Mouse (Mus musculus): ENCODE measurements at regions not wholly inside any gene's neighbourhood (a gene's known extent, or its start where the extent isn't known, plus 50 kb on each side); places are given as distances from the start of the nearest gene placed in this dataset.
A peak's percentile ranks its signal among the peaks of the same experiment; 100 is the strongest.

GRCm38 (mm10) chr17:45341573-45341972 lies 92.0 kb downstream of the Cdc5l start:
- DNase-seq (ENCODE audit: low spot score in 2 of 2): no peak

DNA sequence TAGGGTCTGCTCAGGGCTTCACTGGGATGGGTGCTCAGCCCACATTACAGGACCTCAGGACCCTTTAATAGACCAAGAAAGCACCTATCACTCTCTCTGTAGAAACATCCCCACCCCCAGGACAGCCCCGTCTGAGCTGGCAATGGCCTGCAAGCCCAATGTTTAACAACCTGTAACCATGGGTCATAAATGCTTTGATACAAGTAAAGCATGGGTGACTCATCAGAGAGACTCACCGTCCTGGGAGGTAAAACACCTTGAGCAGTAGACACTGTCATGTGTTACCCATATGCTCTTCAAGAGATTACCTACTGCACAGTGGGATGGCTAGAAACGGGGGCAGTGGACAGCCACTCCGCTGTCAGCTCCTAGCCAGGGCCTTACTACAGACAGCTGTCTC lies 92.7 kb downstream of the Cdc5l start:
- DNase-seq (ENCODE audit: low spot score in 2 of 2): no peak

DNA sequence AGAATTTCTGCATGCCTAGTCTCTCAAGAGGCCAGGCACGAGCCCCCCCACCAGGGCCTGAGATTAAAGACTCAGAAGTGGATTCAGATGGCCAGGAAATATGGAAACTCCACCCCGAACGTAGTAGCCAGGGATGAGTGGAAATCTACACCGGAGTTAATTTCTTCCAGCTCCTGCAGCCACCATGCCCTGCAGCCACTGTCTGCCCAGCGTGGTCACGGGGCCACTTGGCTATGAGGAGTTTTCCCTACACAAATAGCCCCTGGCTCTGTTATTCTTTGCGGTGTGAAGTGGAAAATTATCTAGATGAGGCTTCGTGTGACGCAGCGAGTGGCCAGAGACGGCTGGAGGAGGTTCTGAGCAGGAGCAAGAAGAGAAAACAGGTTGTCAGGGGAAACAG lies 94.3 kb downstream of the Cdc5l start:
- no peak for DNase-seq (ENCODE audit: low spot score in 2 of 2)

GRCm38 (mm10) chr17:45338086-45338485 lies 95.5 kb downstream of the Cdc5l start:
- no peak for DNase-seq (ENCODE audit: low spot score in 2 of 2)

DNA sequence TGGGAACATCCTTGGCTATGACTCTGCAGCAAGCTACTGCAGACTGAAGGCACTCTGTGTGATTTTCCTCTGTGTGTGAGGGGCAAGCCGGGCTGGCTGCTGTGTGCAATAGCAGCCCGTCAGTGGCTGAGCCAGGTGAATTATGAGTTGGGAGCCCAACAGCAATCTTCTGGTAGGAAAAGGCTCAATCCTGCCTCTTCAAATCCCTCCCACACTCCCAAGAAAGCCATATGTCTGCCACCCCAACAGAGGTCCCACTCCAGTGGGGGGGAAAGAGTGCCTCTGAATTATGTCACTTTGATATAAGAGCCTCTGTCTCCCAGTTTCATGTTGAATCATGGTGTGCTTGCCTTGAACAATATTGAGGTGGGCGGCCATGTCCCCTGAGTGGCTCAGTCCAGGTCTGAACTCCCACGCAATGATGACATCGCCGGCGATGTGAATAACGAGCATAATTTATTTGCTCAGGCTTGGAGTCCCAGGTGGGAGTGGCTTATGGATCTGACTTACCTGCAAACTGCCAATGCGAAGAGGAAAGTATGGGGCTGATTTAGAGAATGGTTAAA lies 97.9 kb downstream of the Cdc5l start:
- no peak for DNase-seq (ENCODE audit: low spot score in 2 of 2)

GRCm38 (mm10) chr17:45334732-45335381 lies 98.7 kb downstream of the Cdc5l start:
- DNase-seq (ENCODE audit: low spot score in 2 of 2): no peak

GRCm38 (mm10) chr17:45332321-45332720 lies 101.2 kb downstream of the Cdc5l start:
- DNase-seq (ENCODE audit: low spot score in 2 of 2): no peak

GRCm38 (mm10) chr17:45329241-45329640 lies 104.3 kb downstream of the Cdc5l start:
- DNase-seq (ENCODE audit: low spot score in 2 of 2): no peak

- DNase-seq (ENCODE audit: low spot score in 2 of 2): no peak
These were observed 106.8 kb downstream of the Cdc5l start for GRCm38 (mm10) chr17:45326726-45327125.

GRCm38 (mm10) chr17:45326173-45326572 lies 107.4 kb downstream of the Cdc5l start:
- no peak for DNase-seq (ENCODE audit: low spot score in 2 of 2)

- DNase-seq (ENCODE audit: low spot score in 2 of 2): no peak
These were observed 110.7 kb downstream of the Cdc5l start for GRCm38 (mm10) chr17:45322842-45323241.

GRCm38 (mm10) chr17:45320074-45320473 lies 113.5 kb downstream of the Cdc5l start:
- no peak for DNase-seq (ENCODE audit: low spot score in 2 of 2)

DNA sequence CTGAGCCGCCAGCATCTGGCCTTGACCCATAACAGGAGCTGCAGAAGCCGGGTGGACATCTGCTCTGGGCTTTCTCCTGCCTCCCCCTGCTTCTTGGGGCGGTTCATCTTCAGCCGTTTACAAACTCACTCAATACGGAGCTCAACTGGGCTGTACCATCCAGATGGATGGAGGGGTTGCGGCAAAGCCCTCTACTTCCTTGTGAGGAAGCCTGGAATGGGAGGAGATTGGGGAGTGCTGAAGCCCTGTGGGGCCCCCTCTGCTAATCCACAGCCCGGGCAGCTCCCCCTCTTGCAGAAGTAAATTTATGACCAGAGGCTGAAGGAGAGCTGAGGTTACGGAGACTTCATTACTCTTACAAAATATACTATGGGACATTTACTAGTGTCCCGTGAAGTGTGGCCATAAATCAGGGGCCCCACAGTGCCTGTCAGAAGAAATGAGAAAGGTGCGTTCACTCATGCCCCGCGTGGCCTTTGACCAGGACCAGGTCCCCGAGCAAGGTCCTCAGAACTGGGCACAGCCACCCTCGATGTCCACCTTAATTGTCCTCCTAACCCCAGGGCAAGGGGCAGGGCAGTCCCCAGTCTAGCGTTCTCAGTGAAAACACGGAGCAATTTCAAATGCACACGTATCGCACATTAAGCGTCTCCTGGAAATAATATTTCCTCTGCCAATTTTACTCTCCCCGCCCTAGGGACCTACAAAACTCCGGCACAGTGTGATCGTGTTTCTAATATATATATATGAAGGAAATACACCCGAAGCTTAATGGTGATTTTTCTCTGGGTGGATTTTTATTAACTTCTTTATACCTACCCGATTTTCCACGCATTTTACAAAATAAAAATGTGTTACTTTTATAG lies 115.1 kb downstream of the Cdc5l start:
- DNase-seq (ENCODE audit: low spot score in 2 of 2): peak in 1 of 2 experiments; percentile 19

GRCm38 (mm10) chr17:45312510-45313266 lies 120.8 kb downstream of the Cdc5l start:
- peak in 1 of 2 experiments; percentile 45 for DNase-seq (ENCODE audit: low spot score in 2 of 2)

DNA sequence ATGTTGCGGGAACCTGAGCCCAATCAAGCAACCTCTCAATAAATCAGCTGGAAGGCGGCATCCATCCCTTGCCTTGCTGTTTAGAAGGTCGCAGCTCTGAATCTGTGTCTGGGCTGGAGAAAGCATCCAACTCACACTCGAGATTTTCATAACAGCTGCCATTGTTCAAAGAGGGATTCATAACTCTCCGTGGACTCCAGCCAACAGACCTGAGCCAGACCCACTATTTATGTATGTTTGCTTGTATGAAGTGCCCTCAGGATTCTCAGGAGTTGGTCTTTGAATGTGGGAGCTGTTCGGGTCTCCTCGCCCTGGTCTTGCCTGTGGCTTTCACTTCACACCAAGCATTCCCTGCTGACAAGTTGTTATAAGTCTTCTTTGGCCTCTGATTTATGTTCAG lies 127.0 kb downstream of the Cdc5l start:
- no peak for DNase-seq (ENCODE audit: low spot score in 2 of 2)

DNA sequence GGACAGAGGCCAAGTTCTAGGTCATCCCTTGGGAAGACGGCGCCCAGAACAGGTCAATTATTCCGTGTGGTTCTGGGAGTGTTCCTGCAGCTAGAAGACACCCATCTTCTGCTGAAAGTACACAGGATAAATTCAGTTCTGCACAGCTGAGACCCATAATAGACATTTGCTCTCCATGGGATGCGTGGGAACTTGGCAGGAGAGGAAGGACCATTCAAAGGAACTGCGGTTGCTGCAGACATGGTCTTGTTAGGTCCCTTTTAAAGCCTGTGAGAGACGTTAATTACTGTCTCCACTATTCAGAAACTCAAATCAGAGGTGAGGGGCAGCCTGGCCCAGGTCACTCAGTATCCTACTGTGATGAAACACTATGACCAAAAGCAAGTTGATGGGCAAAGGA lies 130.4 kb downstream of the Cdc5l start:
- no peak for DNase-seq (ENCODE audit: low spot score in 2 of 2)

GRCm38 (mm10) chr17:45298355-45298754 lies 135.2 kb downstream of the Cdc5l start:
- no peak for DNase-seq (ENCODE audit: low spot score in 2 of 2)

- DNase-seq (ENCODE audit: low spot score in 2 of 2): no peak
These were observed 135.7 kb downstream of the Cdc5l start for GRCm38 (mm10) chr17:45297860-45298259.

DNA sequence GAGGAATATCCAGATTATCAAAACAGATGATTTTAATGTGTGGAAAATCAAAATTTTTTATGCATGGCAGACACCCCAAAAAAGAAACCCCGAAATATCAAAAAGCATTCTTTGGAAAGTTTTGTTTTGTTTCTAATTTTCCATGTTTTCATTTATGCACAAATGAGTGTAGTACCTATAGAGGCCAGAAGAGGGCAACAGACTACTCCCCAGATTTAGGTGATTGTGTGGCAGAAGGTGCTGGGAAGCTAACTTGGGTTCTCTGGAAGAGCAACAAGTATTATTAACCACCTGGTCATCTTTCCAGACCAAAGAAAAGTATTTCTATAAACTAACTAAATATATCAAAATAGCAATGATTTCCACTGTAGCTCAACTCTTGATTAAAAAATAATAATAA lies 137.2 kb downstream of the Cdc5l start:
- DNase-seq (ENCODE audit: low spot score in 2 of 2): no peak

GRCm38 (mm10) chr17:45294886-45295285 lies 138.7 kb downstream of the Cdc5l start:
- DNase-seq (ENCODE audit: low spot score in 2 of 2): no peak

GRCm38 (mm10) chr17:45294256-45294865 lies 139.2 kb downstream of the Cdc5l start:
- DNase-seq (ENCODE audit: low spot score in 2 of 2): no peak

- no peak for DNase-seq (ENCODE audit: low spot score in 2 of 2)
These were observed 140.7 kb downstream of the Cdc5l start for GRCm38 (mm10) chr17:45292883-45293282.

Data from urinary bladder, postnatal 4 days (tissue).